Mouse (Mus musculus) liver, adult 2 months (tissue): ENCODE data around the gene Pcp4l1.

Source experiments
- CTCF ChIP-seq: fragments of 200-500 bp; IDR thresholded peaks from 2 replicates; pipeline ENCODE4 v1.5.1; 2011; ENCODE audit warnings: low read depth, low read length, control low read depth
- POLR2A ChIP-seq: fragments of 200-500 bp; IDR thresholded peaks from 2 replicates; pipeline ENCODE4 v1.6.1; 2011; ENCODE audit warnings: low read length, control low read depth; ENCODE audit not compliant: insufficient read depth; ENCODE audit errors: extremely low read depth

GRCm38 (mm10) chr1:171151966-171152365 lies 44.1 kb downstream of the Pcp4l1 start:
- TF ChIP-seq CTCF = no peak
- TF ChIP-seq POLR2A = no peak
